Mouse (Mus musculus): ENCODE data around the gene Tmem56.

Tmem56 gene

DNA sequence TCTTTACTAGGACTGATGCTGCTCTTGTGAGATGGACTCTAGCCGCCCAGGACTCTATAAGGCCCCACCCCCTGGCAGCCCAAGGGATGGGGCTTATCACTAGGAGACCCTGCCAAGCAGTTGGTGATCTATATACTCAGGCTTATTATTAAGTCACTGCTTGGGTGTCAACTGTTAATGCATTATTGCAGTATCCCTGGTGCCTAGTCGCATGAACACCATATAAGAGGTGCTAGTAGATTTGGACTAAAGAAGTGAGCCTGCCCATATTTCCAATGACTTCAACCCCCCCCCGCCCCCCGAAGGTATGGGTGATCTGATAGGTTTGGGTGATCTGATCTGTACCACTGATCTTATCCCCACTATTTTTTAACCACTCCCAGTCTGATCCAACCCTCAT is at the start of gene Tmem56:
Gene Tmem56, minus strand, starts transcription at position 101 of the 400 bp plus-strand sequence.
- in situ Hi-C loops (cut with MseI, MboI), result loop anchor here in 1 of 2 experiments (10.0 kb wide), 1 partner anchor 108 kb away; the partner anchor contains the start of gene Rwdd3

GRCm38 (mm10) chr3:121330244-121330646 is 47.3 kb upstream of the Tmem56 start:
- in situ Hi-C loops (cut with MseI, MboI), result no loop called here

- in situ Hi-C loops (cut with MseI, MboI), result no loop called here
These were observed 46.7 kb upstream of the Tmem56 start for GRCm38 (mm10) chr3:121329647-121330046.

- in situ Hi-C loops (cut with MseI, MboI), result no loop called here
These were observed 44.5 kb upstream of the Tmem56 start for GRCm38 (mm10) chr3:121327406-121327805.

DNA sequence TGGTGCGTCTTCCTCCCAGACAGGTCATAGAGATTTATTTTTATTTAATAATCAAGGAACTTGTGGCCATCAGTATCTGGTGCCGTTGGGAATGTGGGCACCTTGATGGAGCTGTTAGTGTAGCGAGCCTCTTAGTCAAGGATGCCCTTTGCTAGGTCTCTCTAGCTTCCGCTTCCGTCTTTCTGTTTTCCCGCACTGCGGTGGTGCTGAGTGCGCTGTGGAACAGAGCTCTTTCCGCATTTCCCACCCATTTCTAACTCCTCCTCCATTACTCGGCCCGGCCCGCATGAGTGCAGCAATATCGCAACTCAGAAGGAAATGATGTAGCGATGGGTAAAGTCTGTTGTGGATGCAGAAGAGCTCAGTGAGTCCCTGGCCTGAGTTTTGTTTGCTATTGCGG is 40.5 kb upstream of the Tmem56 start:
- in situ Hi-C loops (cut with MseI, MboI), result loop anchor here in 1 of 2 experiments (25.0 kb wide), 1 partner anchor 414 kb away; no protein-coding TSS in a partner anchor

DNA sequence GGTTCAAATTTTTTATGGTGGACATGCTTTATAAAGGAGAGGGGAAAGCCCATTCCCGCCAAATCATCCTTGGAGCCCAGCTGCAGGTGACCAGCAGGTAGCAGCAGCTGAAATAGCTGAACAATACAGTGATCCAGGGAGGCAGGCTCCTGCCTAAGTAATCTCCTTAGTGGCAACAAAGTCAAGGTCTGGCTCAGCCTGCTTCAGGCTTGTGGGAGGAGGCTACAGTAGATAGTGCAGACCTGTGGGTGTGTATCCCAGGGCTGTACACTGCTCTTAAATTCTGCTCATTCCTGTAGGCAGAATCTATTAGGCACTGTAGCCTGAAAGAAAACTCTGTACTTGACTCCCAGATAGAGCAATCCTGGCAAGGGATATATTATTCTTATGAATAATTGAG is 38.0 kb upstream of the Tmem56 start:
- in situ Hi-C loops (cut with MseI, MboI), result loop anchor here in 1 of 2 experiments (25.0 kb wide), 1 partner anchor 416 kb away; no protein-coding TSS in a partner anchor

GRCm38 (mm10) chr3:121319906-121320305 is 37.0 kb upstream of the Tmem56 start:
- in situ Hi-C loops (cut with MseI, MboI), result loop anchor here in 1 of 2 experiments (25.0 kb wide), 1 partner anchor 417 kb away; no protein-coding TSS in a partner anchor

DNA sequence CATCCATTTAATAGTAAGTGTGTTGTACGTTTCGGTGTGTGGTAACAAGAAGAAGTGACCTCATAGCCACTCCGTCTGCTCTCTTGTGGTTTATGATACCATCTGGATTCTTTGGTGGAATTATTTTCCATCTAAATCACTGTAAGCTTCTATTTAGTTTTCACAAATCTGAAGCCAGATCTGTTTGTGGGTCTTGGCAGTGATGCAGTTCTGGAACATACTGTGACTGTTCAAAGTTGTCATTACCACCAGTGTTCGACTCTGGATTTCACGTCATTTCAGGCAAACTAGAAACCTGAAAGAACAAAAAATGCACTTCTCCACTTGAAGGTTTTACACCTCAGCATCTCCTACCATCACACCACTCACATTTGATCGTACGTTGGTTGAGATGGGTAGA is 32.6 kb upstream of the Tmem56 start:
- in situ Hi-C loops (cut with MseI, MboI), result loop anchor here in 1 of 2 experiments (25.0 kb wide), 1 partner anchor 422 kb away; no protein-coding TSS in a partner anchor

DNA sequence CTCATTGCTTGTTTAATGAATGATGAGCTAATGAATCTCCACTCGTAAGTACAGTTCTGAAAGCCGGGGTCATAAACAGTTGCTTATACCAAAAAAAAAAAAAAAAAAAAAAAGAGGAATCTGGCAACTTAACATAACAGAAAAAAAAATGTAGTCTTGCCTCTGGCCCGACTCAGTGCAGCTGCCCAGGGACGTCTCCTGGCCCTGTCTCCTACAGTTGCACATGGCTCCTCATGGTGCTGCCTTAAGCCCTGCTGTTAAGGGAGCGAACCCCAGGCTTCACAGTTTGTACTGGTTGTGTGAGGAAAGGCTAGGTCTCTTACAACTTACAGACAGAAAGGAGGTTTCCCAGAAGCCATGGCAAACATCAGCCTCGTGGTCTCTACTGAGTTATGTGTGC is 31.3 kb upstream of the Tmem56 start:
- in situ Hi-C loops (cut with MseI, MboI), result loop anchor here (5.0 to 25.0 kb wide), 2 partner anchors 183 to 423 kb away; no protein-coding TSS in a partner anchor

GRCm38 (mm10) chr3:121312979-121313378 is 30.1 kb upstream of the Tmem56 start:
- in situ Hi-C loops (cut with MseI, MboI), result loop anchor here (5.0 to 25.0 kb wide), 2 partner anchors 184 to 424 kb away; no protein-coding TSS in a partner anchor

DNA sequence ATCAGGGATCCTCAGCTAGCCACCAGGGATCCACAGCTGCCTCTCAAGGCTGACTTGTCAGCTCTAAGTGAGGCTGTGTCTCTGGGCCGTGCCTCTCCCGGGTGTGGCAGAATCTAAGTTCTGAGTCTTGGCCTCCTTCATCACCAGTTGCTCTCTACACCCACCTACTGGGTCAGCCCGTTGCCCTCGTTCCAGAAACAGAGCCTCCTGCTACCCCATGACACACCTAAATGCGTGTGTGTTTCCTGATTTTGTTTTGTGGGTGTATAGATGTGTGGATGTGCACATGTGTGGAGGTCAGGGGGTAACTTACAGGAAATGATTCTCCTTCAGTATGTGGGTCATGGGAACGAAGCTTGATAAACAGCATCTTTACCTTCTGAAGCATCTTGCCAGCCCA is 29.5 kb upstream of the Tmem56 start:
- in situ Hi-C loops (cut with MseI, MboI), result loop anchor here (5.0 to 25.0 kb wide), 2 partner anchors 185 to 425 kb away; no protein-coding TSS in a partner anchor

GRCm38 (mm10) chr3:121309896-121310714 is 27.2 kb upstream of the Tmem56 start:
- in situ Hi-C loops (cut with MseI, MboI), result loop anchor here (5.0 to 25.0 kb wide), 4 partner anchors 187 to 427 kb away; no protein-coding TSS in a partner anchor

GRCm38 (mm10) chr3:121309429-121309828 is 26.5 kb upstream of the Tmem56 start:
- in situ Hi-C loops (cut with MseI, MboI), result loop anchor here (5.0 to 25.0 kb wide), 3 partner anchors 193 to 428 kb away; no protein-coding TSS in a partner anchor

DNA sequence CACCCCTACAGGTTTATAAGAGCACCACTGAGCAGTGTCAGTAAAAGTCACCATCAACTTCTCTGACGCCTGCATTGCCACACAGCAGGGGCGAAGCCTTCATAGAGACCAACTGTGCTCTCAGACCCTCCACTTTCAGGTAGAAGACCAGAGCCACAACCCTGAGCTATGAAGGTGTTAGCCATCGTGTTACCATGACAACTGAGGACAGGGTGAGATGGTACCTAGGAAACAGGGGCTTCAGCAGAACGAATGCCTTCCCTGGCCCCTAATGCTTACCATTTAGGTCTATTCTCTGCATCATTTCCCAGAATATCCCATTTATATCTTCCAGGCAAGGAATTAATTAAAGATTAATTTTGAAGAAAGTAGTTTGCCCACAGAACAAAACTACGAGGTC is 26.0 kb upstream of the Tmem56 start:
- in situ Hi-C loops (cut with MseI, MboI), result loop anchor here (5.0 to 25.0 kb wide), 3 partner anchors 193 to 428 kb away; no protein-coding TSS in a partner anchor

- in situ Hi-C loops (cut with MseI, MboI), result loop anchor here (5.0 to 25.0 kb wide), 3 partner anchors 195 to 430 kb away; no protein-coding TSS in a partner anchor
These were observed 24.8 kb upstream of the Tmem56 start for GRCm38 (mm10) chr3:121307532-121308234.

GRCm38 (mm10) chr3:121306641-121307040 is 23.7 kb upstream of the Tmem56 start:
- in situ Hi-C loops (cut with MseI, MboI), result loop anchor here (5.0 to 25.0 kb wide), 3 partner anchors 196 to 431 kb away; no protein-coding TSS in a partner anchor

DNA sequence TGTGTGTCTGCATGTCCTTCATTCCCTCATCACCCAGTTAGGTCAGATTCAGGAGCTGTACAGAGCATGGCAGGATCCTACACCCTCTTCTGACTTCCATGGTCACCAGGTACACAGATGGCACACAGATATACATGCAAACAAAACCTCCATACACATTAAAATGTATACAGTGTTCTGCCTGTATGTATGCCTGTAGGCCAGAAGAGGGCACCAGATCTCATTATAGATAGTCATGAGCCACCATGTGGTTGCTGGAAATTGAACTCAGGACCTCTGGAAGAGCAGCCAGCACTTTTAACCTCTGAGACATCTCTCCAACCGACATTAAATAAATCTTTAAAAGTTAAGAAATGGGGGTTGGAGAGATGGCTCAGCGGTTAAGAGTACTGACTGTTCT is 11.3 kb upstream of the Tmem56 start:
- in situ Hi-C loops (cut with MseI, MboI), result no loop called here

DNA sequence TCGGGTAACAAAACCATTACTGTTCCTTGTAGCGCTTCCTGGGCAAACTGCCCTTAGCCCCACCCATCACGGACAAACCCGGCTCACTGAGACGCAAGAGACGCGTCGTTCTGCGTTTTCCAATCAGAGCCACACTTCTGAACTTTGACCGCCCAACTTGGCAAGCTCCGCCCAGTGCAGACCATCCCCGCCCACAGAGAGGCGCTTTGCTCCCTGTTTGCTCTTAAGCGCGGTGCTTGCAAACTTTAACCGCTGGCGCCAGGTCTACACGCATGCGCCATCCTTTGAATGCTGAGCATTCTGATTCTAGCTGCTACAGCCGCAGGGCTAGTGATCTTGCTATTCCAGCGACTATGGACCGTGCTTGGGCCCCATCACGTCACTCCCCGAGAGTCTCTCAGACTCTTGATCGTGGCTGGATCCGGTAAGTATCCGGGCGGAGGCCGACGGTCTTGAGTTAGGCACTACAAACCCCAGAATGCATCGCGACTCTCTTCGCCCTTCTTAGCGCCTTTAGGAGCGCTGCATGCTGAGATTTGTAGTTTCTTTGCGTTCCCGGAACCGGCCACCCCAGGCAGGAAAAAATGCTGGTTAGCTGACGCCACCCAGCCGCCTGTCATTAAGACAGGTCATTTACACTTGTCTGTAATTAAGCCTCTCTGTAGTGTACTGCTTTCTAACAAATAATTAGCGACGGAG is 8.8 kb upstream of the Tmem56 start, which contains the start of gene Alg14:
Gene Alg14, plus strand, starts transcription at position 214 of the 699 bp plus-strand sequence.
- in situ Hi-C loops (cut with MseI, MboI), result no loop called here

- in situ Hi-C loops (cut with MseI, MboI), result no loop called here
These were observed 8.3 kb upstream of the Tmem56 start for GRCm38 (mm10) chr3:121291225-121291559.

DNA sequence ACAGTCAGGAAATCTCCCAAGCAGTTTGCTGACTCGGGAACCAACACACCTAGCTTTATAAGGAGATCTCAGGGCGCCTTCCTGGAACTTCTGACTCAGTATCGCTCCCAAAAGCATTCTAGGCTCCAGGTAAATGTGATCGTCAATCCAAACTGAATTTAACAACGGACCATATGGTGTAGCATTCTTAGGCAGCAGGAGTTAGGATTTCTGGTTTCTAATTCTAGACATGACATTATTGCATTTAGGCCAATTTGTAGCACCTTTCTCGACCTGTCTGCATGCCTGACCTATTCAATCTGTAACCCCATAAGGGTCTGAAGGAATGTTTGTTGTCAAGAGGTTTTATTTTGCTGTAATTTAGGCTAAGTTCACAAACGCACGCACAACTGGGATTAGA is 7.8 kb upstream of the Tmem56 start:
- in situ Hi-C loops (cut with MseI, MboI), result no loop called here

GRCm38 (mm10) chr3:121287151-121287550 is 4.3 kb upstream of the Tmem56 start:
- in situ Hi-C loops (cut with MseI, MboI), result loop anchor here (5.0 to 10.0 kb wide), 2 partner anchors 112 to 115 kb away; partner anchors contain the start of gene Rwdd3 (in 2 of the 2)
